Mouse (Mus musculus) thymus, adult 2 months (tissue): Measurements from ENCODE around the gene Ap2a1. TPM values are rescaled to one million over a fixed set of nuclear protein-coding genes. Genes with fewer than 3 reads are reported as not detected.

Source experiments
- DNase-seq: peaks from one replicate; pipeline ENCODE4 v3.0.0; 2021
- H3K27ac ChIP-seq: fragments of 200-500 bp; 2 replicates; pipeline ENCODE4 v1.5.1; 2012; ENCODE audit warnings: low read length, control low read depth; ENCODE audit not compliant: control insufficient read depth, insufficient read depth
- H3K27me3 ChIP-seq: fragments of 200-500 bp; 2 replicates; pipeline ENCODE4 v1.6.1; 2012; ENCODE audit warnings: mild to moderate bottlenecking, low read length, moderate library complexity, mixed read lengths; ENCODE audit not compliant: control insufficient read depth, insufficient read depth
- H3K36me3 ChIP-seq: fragments of 200-500 bp; 2 replicates; pipeline ENCODE4 v1.6.1; 2012; ENCODE audit warnings: mild to moderate bottlenecking, low read length, moderate library complexity; ENCODE audit not compliant: control insufficient read depth, insufficient read depth
- H3K4me1 ChIP-seq: fragments of 200-500 bp; replicated peaks from 2 replicates; pipeline ENCODE4 v1.6.1; 2012; ENCODE audit warnings: low read length; ENCODE audit not compliant: control insufficient read depth, insufficient read depth
- H3K4me3 ChIP-seq: fragments of 200-500 bp; 2 replicates; pipeline ENCODE4 v1.5.1; 2012; ENCODE audit warnings: mild to moderate bottlenecking, low read length, control low read depth, moderate library complexity; ENCODE audit not compliant: control insufficient read depth, insufficient read depth
- CTCF ChIP-seq: fragments of 200-500 bp; IDR thresholded peaks from 2 replicates; pipeline ENCODE4 v1.5.1; 2012; ENCODE audit warnings: mild to moderate bottlenecking, control low read depth, low read length, moderate library complexity, borderline replicate concordance; ENCODE audit not compliant: control insufficient read depth, poor library complexity, insufficient read depth; ENCODE audit errors: extremely low read depth
- POLR2A ChIP-seq: fragments of 200-500 bp; IDR thresholded peaks from 2 replicates; pipeline ENCODE4 v1.6.1; 2012; ENCODE audit warnings: mild to moderate bottlenecking, low read length, control low read depth, moderate library complexity; ENCODE audit not compliant: control insufficient read depth, poor library complexity, insufficient read depth; ENCODE audit errors: extremely low read depth
- WGBS: fragments of 180-500 bp; shearing (Covaris S2); methylation state at CpG from one replicate; pipeline ENCODE4 v1.1.7; 2018; 5-methylcytosine and 5-hydroxymethylcytosine counted together
- polyA plus RNA-seq: library from polyadenylated mRNA; depleted of rRNA; stranded (reverse); fragments of >200 nt; gene quantifications from 2 replicates; pipeline ENCODE4 v1.2.3, GENCODE M21; 2012

The Ap2a1 gene
- polyA plus RNA-seq, 1 experiment: 133 TPM

- peaks cover 34% of the 10 kb centered on the region for H3K4me1 ChIP-seq
These were observed 72.2 kb downstream of the Ap2a1 start, which contains the start of gene Pnkp for GRCm38 (mm10) chr7:44857042-44857552. Gene Pnkp, plus strand, starts transcription at chr7:44857139.

GRCm38 (mm10) chr7:44856265-44856916 lies 72.9 kb downstream of the Ap2a1 start:
- peaks cover 34% of the 10 kb centered on the region for H3K4me1 ChIP-seq
- 24% methylated on average over 9 of the region's 9 CpGs for WGBS
- TF ChIP-seq CTCF (no peak), POLR2A (no peak)
- H3K36me3 ChIP-seq: no peaks in the 10 kb centered on the region
- no peaks in the 10 kb centered on the region for H3K27me3 ChIP-seq
- peak overlapping the region; percentile 85 for H3K27ac ChIP-seq
- peak; percentile 56 for DNase-seq
- H3K4me3 ChIP-seq: no peak overlapping the region

More at GRCm38 (mm10) chr7:44857042-44857552, 72.2 kb downstream of the Ap2a1 start, which contains the start of gene Pnkp:
- under 1% methylated on average over 32 of the region's 32 CpGs for WGBS
- peak; percentile 84 for DNase-seq
- H3K4me3 ChIP-seq: peak within 1 kb of the TSS; percentile 88
- H3K27ac ChIP-seq: peak within 1 kb of the TSS; percentile 85
- TF ChIP-seq POLR2A (peak; percentile 58), CTCF (peak; percentile 37; the same call in 1 of the 2 replicates)
- H3K36me3 ChIP-seq: no peaks in the 10 kb centered on the region; the same call in 1 of the 2 replicates
- H3K27me3 ChIP-seq: no peaks in the 10 kb centered on the region

GRCm38 (mm10) chr7:44855036-44855435 lies 74.3 kb downstream of the Ap2a1 start:
- TF ChIP-seq CTCF (no peak), POLR2A (no peak)

GRCm38 (mm10) chr7:44854356-44855031 lies 74.8 kb downstream of the Ap2a1 start:
- Histone ChIP-seq H3K36me3 (no peaks in the 10 kb centered on the region), H3K27ac (peak overlapping the region; percentile 85), H3K4me3 (peak overlapping the region; percentile 97), H3K4me1 (peaks cover 44% of the 10 kb centered on the region), H3K27me3 (no peaks in the 10 kb centered on the region)
- peak; percentile 80 for TF ChIP-seq POLR2A
- peak; percentile 35; the same call in 1 of the 2 replicates for TF ChIP-seq CTCF
- WGBS: under 1% methylated on average over 45 of the region's 45 CpGs
- DNase-seq: peak; percentile 84

More at GRCm38 (mm10) chr7:44855036-44855435, 74.3 kb downstream of the Ap2a1 start:
- Histone ChIP-seq H3K4me1 (peaks cover 44% of the 10 kb centered on the region), H3K27ac (peak overlapping the region; percentile 85), H3K4me3 (peak overlapping the region; percentile 97), H3K36me3 (no peaks in the 10 kb centered on the region), H3K27me3 (no peaks in the 10 kb centered on the region)
- WGBS: 39% methylated on average over 10 of the region's 10 CpGs
- DNase-seq: peak; percentile 40

- peak overlapping the region; percentile 97 for H3K4me3 ChIP-seq
- 38% methylated on average over 26 of the region's 26 CpGs for WGBS
- peaks cover 44% of the 10 kb centered on the region for H3K4me1 ChIP-seq
- no peak for TF ChIP-seq POLR2A
- peak; percentile 33 for DNase-seq
- no peaks in the 10 kb centered on the region for H3K36me3 ChIP-seq
- H3K27me3 ChIP-seq: no peaks in the 10 kb centered on the region
- peak overlapping the region; percentile 85 for H3K27ac ChIP-seq
These were observed 75.5 kb downstream of the Ap2a1 start for GRCm38 (mm10) chr7:44853596-44854355.

GRCm38 (mm10) chr7:44853065-44853464 lies 76.2 kb downstream of the Ap2a1 start:
- H3K27ac ChIP-seq: no peak overlapping the region
- no peaks in the 10 kb centered on the region for H3K36me3 ChIP-seq
- no peak for DNase-seq
- H3K4me1 ChIP-seq: peaks cover 41% of the 10 kb centered on the region
- no peak overlapping the region for H3K4me3 ChIP-seq
- WGBS: 98% methylated on average over 2 of the region's 2 CpGs
- no peaks in the 10 kb centered on the region for H3K27me3 ChIP-seq
- no peak for TF ChIP-seq POLR2A
- no peak for TF ChIP-seq CTCF
